Mouse (Mus musculus): ENCODE data around the gene Rhebl1.
A peak's percentile ranks its signal among the peaks of the same experiment; 100 is the strongest.

DNA sequence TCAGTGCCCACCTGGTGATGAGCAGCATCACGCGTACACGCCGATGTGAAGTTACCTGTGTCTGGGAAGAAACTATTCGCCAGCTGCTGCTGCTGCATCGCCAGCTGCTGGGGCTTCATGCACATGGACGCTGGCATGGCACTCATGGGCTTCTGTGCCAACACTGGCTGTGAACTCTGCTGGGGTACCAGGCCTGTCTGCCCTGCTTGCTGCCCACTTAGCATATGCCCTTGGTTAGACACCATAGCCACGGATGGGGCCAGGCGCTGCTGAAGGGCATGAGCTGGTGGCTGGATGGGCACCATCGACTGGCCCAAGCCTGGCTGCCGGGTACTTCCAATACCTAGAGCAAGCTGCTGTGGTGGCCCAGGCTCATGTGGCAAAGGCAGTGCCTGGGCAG lies 45.2 kb downstream of the Rhebl1 start:
- TF ChIP-seq CTCF (IDR thresholded peaks at IDR 0.05; ENCODE audit: control insufficient read depth, insufficient read depth, low read length) (no peak), POLR2A (IDR thresholded peaks at IDR 0.05; ENCODE audit: borderline replicate concordance, control insufficient read depth, low read depth, low read length) (peak; percentile 10; the same call in 1 of the 2 replicates)

Measured in bone marrow, adult 2 months (tissue).